Mouse (Mus musculus): ENCODE data around the gene Fer1l4. TPM values are rescaled to one million over a fixed set of nuclear protein-coding genes. Genes with fewer than 3 reads are reported as not detected.
A peak's percentile ranks its signal among the peaks of the same experiment; 100 is the strongest.

Gene Fer1l4
- not detected in 2 replicates for polyA plus RNA-seq (2015; fragmentation: Nextera tagmentation; extraction: Ambion mirVana)

DNA sequence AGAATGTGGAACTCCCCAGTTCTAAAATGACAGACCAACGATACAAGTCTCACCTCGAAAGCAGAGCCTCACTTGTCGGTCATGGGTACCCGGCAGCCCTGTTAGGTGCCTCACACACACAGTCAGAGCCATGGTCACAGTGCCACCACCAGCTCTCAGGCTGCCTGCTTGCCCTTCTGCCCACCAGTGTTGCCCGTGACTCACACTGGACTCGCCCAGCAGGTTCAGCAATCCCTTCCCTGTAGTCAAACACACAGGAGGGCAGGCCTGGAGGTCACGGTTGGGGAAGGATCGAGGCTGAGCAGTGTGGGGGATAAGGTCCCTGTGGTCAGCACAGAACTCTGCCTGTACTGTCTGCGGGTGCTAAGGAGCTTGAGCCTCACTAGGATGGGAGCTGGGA lies at the start of gene Fer1l4:
Gene Fer1l4 (minus strand): TSS at position 132 of the 400 bp plus-strand sequence.
- no peak within 1 kb of the TSS for H3K9ac ChIP-seq
- no peak within 1 kb of the TSS for H3K4me3 ChIP-seq
- ATAC-seq (ENCODE audit: extremely low read depth, insufficient number of reproducible peaks, low FRiP score, low TSS enrichment) = no peak
- H3K4me2 ChIP-seq = no peak within 1 kb of the TSS
- H3K27ac ChIP-seq (replicated peaks) = no peak within 1 kb of the TSS
- peaks cover 38% of the 10 kb centered on the region for H3K27me3 ChIP-seq (replicated peaks)
- no peaks in the 10 kb centered on the region for H3K9me3 ChIP-seq
- WGBS = 78% methylated on average over 9 of the region's 9 CpGs
- no peaks in the 10 kb centered on the region; the same call in 1 of the 2 replicates for H3K4me1 ChIP-seq
- H3K36me3 ChIP-seq = no peaks in the 10 kb centered on the region

DNA sequence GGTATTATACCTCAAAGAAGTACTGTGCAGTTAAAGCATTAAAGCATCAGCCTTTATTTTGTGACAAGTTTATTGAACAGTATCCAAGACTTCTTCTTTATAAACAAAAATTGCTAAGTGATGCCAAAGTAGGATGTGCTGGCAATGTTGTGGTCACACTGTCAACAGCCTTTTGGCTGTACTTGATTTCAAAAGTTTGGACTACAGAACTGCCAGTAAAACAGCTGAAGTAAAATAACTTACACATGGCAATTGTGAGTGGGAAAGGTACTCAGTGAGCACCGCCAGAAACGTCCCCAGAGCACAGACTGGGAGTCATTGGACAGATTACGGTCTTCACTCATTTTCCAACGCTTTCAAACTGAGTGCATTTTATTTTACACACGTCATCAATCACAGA lies 39.2 kb upstream of the Fer1l4 start:
- Histone ChIP-seq H3K4me1 (peaks cover 3% of the 10 kb centered on the region; the same call in 1 of the 2 replicates), H3K4me3 (no peak overlapping the region)
- ATAC-seq (ENCODE audit: extremely low read depth, insufficient number of reproducible peaks, low FRiP score, low TSS enrichment) = no peak

DNA sequence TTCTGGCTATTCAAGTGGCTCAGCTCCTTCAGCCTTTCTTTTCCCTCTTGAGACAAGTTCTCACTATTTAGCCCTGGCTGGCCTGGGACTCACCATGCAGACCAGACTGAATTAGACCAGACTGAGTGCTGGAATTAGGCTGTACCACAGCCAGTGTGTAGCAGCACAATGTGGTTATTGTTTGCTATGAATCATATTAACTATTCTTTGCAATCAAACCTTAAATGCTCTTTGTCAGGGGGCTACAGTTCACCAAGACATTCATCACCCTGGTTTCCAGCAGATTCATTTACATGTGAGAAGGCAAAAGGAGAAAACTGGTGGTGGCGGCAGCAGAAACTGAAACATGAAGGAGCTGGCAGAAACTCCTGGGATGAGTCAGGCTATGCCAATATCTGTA lies 37.1 kb upstream of the Fer1l4 start:
- no peak overlapping the region for H3K27ac ChIP-seq (replicated peaks)
- H3K36me3 ChIP-seq = peaks cover 34% of the 10 kb centered on the region
- H3K9ac ChIP-seq = no peak overlapping the region
- no peak overlapping the region for H3K4me2 ChIP-seq
- peaks cover 15% of the 10 kb centered on the region for H3K4me1 ChIP-seq
- H3K9me3 ChIP-seq = no peaks in the 10 kb centered on the region
- WGBS = 88% methylated on average over 1 of the region's 1 CpGs
- no peak overlapping the region for H3K4me3 ChIP-seq
- no peak for ATAC-seq (ENCODE audit: extremely low read depth, insufficient number of reproducible peaks, low FRiP score, low TSS enrichment)
- no peaks in the 10 kb centered on the region for H3K27me3 ChIP-seq (replicated peaks)

More for the DNA sequence above, 39.2 kb upstream of the Fer1l4 start:
- H3K9ac ChIP-seq = no peak overlapping the region
- WGBS = 78% methylated on average over 5 of the region's 5 CpGs
- H3K9me3 ChIP-seq = no peaks in the 10 kb centered on the region
- H3K27me3 ChIP-seq (replicated peaks) = no peaks in the 10 kb centered on the region
- H3K4me2 ChIP-seq = no peak overlapping the region
- H3K36me3 ChIP-seq = peaks cover 55% of the 10 kb centered on the region
- no peak overlapping the region for H3K27ac ChIP-seq (replicated peaks)

DNA sequence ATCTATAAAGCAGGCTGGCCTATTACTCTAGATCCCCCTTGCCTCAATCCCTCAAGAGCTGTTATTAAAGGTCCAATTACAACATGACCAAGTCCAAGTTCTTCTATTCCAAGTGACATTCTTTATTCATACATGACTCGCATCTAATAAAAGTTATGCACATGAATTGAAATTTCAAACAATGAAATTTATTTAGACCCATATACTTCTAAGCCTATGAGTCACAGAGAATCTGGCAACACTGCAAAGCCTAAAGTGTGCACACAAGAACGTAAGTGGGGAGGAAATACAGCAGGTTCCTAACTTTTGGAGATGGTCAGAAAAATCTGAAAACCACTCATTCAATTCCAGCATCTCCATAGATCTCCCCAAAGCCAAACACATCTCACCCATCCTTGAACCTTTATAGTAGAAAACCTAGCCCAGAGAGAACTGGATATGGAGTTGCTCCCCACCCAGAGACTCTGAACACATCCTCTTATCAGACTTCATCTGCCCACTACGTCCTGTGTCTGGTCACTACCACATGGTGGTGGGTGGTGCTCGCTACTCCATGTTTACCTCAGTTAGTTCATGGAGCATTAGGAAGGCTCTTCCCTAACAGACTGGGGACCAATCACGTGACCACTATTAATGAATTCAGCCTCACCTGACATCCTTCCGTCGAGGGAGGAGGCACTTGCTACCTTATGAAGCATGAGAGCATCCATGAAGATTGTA lies 34.8 kb upstream of the Fer1l4 start:
- 85% methylated on average over 7 of the region's 7 CpGs for WGBS
- ATAC-seq (ENCODE audit: extremely low read depth, insufficient number of reproducible peaks, low FRiP score, low TSS enrichment) = no peak
- H3K9me3 ChIP-seq = no peaks in the 10 kb centered on the region

DNA sequence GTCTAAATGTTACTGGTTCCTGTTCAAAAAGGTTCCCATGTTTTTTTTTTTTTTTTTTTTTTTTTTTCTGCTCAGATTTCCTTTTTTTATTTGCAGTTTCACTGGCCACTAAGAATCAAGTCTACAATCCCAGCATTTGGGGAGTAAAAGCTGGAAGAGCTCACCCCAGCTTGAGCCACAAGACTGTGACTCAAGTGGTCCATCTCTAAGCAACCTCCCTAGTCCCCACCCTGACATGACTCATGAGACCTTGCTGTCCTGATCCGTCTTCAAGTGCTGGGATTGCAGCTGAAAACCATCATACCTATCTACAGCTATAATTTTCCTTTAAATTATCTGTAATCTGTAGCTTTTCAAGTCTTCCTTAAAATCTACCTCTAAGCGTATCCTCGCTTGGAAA lies 31.8 kb upstream of the Fer1l4 start:
- H3K27me3 ChIP-seq (replicated peaks) = no peaks in the 10 kb centered on the region
- H3K36me3 ChIP-seq = peaks cover 9% of the 10 kb centered on the region
- no peak overlapping the region for H3K27ac ChIP-seq (replicated peaks)
- H3K4me3 ChIP-seq = no peak overlapping the region
- no peaks in the 10 kb centered on the region for H3K9me3 ChIP-seq
- no peak for ATAC-seq (ENCODE audit: extremely low read depth, insufficient number of reproducible peaks, low FRiP score, low TSS enrichment)
- no peak overlapping the region for H3K9ac ChIP-seq
- H3K4me2 ChIP-seq = no peak overlapping the region
- H3K4me1 ChIP-seq = peaks cover 54% of the 10 kb centered on the region
- WGBS = 85% methylated on average over 3 of the region's 3 CpGs

More for the DNA sequence above, 34.8 kb upstream of the Fer1l4 start:
- peaks cover 24% of the 10 kb centered on the region for H3K36me3 ChIP-seq
- no peaks in the 10 kb centered on the region for H3K27me3 ChIP-seq (replicated peaks)
- no peak overlapping the region for H3K9ac ChIP-seq
- H3K4me3 ChIP-seq = no peak overlapping the region
- H3K4me1 ChIP-seq = peaks cover 24% of the 10 kb centered on the region
- H3K4me2 ChIP-seq = no peak overlapping the region
- no peak overlapping the region for H3K27ac ChIP-seq (replicated peaks)

DNA sequence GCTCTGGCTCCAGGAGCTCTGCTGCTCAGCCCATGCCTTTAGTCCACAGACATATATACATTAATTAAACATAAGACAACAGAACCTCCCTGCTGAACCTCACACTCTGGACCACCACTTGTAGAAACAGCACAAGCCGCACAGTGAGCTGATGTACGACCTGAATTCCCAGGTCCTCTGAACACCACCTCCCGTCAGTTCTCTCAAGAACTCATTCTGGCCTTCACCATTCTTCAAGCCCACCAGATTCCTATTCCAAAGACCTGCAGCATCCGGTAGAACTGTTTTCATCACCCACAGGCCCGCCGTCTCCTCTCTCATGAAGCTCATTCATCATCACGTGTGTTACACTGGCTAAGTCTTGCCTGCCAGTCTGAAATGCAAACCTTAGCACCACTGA lies 27.6 kb upstream of the Fer1l4 start:
- H3K9me3 ChIP-seq = no peaks in the 10 kb centered on the region
- H3K36me3 ChIP-seq = peaks cover 37% of the 10 kb centered on the region
- ATAC-seq (ENCODE audit: extremely low read depth, insufficient number of reproducible peaks, low FRiP score, low TSS enrichment) = no peak
- 0 out of 2 replicates have a peak overlapping the region, but pooled peaks have one; percentile 24 for H3K27ac ChIP-seq (replicated peaks)
- peaks cover 43% of the 10 kb centered on the region for H3K4me1 ChIP-seq
- no peak overlapping the region for H3K4me2 ChIP-seq
- 79% methylated on average over 7 of the region's 7 CpGs for WGBS
- no peaks in the 10 kb centered on the region for H3K27me3 ChIP-seq (replicated peaks)
- H3K9ac ChIP-seq = no peak overlapping the region
- no peak overlapping the region for H3K4me3 ChIP-seq

DNA sequence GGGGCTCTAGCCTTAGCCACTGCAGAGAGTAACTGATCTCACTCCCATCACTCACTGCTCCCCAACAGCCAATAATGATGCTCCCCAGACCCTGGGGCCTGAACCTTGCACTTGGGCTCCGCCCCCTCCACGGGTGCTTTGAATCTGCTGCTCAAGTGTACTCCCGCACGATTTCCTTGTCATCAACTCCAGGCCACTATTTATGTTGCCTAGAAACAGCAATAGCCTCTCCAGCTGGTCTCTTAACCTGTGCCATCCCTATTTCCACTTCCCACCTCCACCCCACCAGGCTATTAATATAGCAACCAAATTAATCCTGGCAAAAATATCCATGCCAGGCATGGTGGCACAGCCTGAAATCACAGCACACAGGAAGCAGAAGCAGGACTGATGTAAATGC lies 26.9 kb upstream of the Fer1l4 start:
- no peaks in the 10 kb centered on the region for H3K27me3 ChIP-seq (replicated peaks)
- 34% methylated on average over 4 of the region's 4 CpGs for WGBS
- H3K4me2 ChIP-seq = no peak overlapping the region
- H3K4me3 ChIP-seq = no peak overlapping the region
- H3K36me3 ChIP-seq = peaks cover 44% of the 10 kb centered on the region
- ATAC-seq (ENCODE audit: extremely low read depth, insufficient number of reproducible peaks, low FRiP score, low TSS enrichment) = no peak
- no peaks in the 10 kb centered on the region for H3K9me3 ChIP-seq
- H3K27ac ChIP-seq (replicated peaks) = peak overlapping the region; percentile 24; the same call in 1 of the 2 replicates
- H3K4me1 ChIP-seq = peaks cover 43% of the 10 kb centered on the region
- no peak overlapping the region for H3K9ac ChIP-seq

DNA sequence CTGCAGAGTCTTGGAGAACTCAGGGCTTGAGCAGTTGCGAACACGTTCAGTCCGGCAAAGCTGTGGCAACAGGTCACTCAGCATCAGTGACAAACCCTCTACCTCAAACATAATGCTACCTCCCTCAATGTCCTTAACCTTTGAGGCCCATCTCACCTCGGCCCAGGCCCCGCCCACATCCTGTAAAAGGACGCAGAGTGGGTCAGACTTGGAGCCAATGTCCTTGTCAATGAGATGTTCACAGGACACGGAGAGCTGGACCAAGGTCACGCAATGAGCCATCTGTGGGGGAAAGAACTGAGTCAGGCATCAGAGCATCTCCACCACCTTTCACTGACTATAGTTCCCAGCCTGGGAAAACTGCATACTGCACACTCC lies 26.4 kb upstream of the Fer1l4 start:
- no peak for ATAC-seq (ENCODE audit: extremely low read depth, insufficient number of reproducible peaks, low FRiP score, low TSS enrichment)
- Histone ChIP-seq H3K9me3 (no peaks in the 10 kb centered on the region), H3K4me2 (no peak overlapping the region), H3K27me3 (replicated peaks) (no peaks in the 10 kb centered on the region), H3K36me3 (peaks cover 49% of the 10 kb centered on the region), H3K4me1 (peaks cover 43% of the 10 kb centered on the region), H3K4me3 (no peak overlapping the region), H3K9ac (no peak overlapping the region), H3K27ac (replicated peaks) (peak overlapping the region; percentile 24; the same call in 1 of the 2 replicates)
- WGBS = 74% methylated on average over 8 of the region's 8 CpGs

DNA sequence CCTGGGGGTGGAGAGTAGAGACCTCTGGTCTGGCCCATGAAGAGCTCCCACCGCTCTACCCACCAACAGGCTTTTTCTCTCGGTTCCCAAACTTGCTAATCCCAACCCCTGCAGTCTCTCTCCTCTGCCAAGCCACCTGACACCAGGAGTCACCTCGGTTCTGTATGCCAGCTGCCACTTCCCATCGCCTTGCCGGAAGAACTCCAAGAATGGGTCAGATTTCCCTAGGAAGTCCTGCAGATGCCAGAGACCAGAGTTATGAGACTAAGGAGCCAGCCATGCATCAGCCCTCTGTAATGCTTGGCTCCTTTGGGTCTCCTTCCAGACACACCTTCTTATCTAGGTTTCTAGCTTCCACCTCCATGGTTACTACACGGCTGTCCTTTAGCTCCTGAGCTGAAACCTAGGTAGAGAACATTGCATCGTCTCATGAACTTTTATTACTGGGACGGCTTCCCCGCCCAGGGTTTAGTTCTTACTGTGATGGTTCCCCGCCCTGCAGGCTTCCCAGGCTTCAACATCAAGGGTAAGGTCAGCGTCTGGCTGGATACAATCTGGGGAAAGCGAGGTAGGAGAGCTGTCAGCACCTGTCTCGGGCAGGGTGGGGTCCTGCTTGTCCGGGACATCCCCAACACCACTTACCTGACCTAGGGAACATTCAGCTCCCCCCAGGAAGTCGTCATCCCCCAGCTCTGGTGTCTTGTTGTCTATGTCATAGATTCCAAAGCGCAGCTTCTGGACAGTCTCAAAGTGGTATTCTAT lies 25.9 kb upstream of the Fer1l4 start:
- 86% methylated on average over 16 of the region's 16 CpGs for WGBS
- H3K4me2 ChIP-seq = no peak overlapping the region
- peaks cover 55% of the 10 kb centered on the region for H3K36me3 ChIP-seq
- no peak for ATAC-seq (ENCODE audit: extremely low read depth, insufficient number of reproducible peaks, low FRiP score, low TSS enrichment)
- H3K27me3 ChIP-seq (replicated peaks) = no peaks in the 10 kb centered on the region
- H3K9me3 ChIP-seq = no peaks in the 10 kb centered on the region
- no peak overlapping the region for H3K4me3 ChIP-seq
- no peak overlapping the region for H3K9ac ChIP-seq
- no peak overlapping the region for H3K27ac ChIP-seq (replicated peaks)
- peaks cover 43% of the 10 kb centered on the region for H3K4me1 ChIP-seq

DNA sequence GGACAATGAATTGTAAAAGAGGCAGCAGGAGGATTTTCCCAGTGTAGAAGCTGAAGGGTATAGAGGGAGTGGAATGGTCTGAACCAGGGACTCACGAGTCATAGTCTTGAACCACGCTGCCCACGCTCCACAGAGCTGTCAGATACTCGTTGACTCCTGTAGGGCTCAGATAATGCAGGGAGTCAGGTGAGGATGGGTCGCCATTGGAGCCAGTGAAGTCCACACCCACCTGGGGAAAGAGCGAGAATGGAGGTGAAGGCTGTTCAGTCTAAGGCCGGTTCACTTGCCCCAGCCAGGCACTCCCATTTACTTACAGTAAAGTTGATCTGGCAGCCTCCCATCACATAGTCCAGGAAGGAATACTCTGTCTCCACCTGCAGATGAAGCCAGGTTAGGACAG lies 24.7 kb upstream of the Fer1l4 start:
- Histone ChIP-seq H3K4me1 (peaks cover 33% of the 10 kb centered on the region), H3K9ac (no peak overlapping the region), H3K4me2 (no peak overlapping the region), H3K36me3 (peaks cover 66% of the 10 kb centered on the region), H3K4me3 (no peak overlapping the region), H3K27ac (replicated peaks) (no peak overlapping the region), H3K9me3 (no peaks in the 10 kb centered on the region), H3K27me3 (replicated peaks) (no peaks in the 10 kb centered on the region)
- 84% methylated on average over 7 of the region's 7 CpGs for WGBS
- no peak for ATAC-seq (ENCODE audit: extremely low read depth, insufficient number of reproducible peaks, low FRiP score, low TSS enrichment)

DNA sequence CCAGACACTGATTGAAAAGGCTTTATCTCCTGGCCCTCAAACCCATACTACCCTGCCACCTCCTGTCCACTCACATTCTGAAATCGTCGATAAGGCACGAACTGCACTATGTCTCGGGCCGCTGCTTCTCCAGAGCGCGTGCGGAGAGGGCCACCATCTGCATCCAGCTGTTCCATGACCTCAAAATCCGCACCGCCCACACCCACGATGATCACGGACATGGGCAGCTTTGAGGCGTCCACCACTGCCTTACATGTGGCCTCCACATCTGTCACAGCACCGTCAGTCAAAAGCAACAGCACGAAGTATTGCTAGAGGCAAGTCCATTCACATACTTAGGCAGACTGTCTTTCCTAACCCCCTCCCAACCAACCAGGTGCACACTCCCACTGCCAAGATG lies 21.0 kb upstream of the Fer1l4 start:
- no peak overlapping the region for H3K4me3 ChIP-seq
- WGBS = 91% methylated on average over 15 of the region's 15 CpGs
- ATAC-seq (ENCODE audit: extremely low read depth, insufficient number of reproducible peaks, low FRiP score, low TSS enrichment) = no peak
- H3K9ac ChIP-seq = no peak overlapping the region
- H3K36me3 ChIP-seq = peaks cover 99% of the 10 kb centered on the region
- no peaks in the 10 kb centered on the region for H3K27me3 ChIP-seq (replicated peaks)
- no peaks in the 10 kb centered on the region for H3K9me3 ChIP-seq
- no peak overlapping the region for H3K27ac ChIP-seq (replicated peaks)
- no peak overlapping the region for H3K4me2 ChIP-seq
- no peaks in the 10 kb centered on the region for H3K4me1 ChIP-seq
